Mouse (Mus musculus): ENCODE results near the gene Fmc1.
"Not testable (repeated sequence)": the region's sequence is repeated elsewhere in the genome, so short reads cannot be mapped to it uniquely, and the experiment has no call there.

Fmc1 gene

GRCm38 (mm10) chr6:38533428-38534405, at the start of gene Fmc1:
Fmc1 (plus strand) TSS chr6:38533502.
- in situ Hi-C loops (cut with MboI, MseI): loop anchor here (10.0 kb wide), 1 partner anchor 669 kb away; no protein-coding TSS in a partner anchor

DNA sequence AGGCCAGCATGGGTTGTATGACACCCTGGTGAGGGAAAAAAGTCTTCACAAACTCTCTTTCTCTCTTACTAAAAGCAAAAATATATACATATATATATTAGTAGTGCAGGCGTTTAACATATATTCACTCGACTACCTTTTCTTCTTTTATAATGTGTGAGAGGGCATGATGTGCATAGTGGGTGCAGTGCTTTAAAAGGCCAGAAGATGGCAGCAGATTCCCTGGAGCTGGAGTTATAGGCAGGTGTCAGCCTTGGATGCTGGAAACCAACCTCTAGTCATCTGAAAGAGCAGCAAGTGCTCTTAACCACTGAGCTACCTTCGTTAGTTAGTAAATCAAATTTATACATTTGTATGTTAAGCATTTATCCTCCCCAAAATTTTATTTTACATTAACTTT, 40.8 kb upstream of the Fmc1 start:
- in situ Hi-C loops (cut with MboI, MseI): no loop called here

- in situ Hi-C loops (cut with MboI, MseI): no loop called here
Observed at GRCm38 (mm10) chr6:38495641-38496040, 37.7 kb upstream of the Fmc1 start.

- in situ Hi-C loops (cut with MboI, MseI): no loop called here
Observed at GRCm38 (mm10) chr6:38512096-38512495, 21.2 kb upstream of the Fmc1 start.

DNA sequence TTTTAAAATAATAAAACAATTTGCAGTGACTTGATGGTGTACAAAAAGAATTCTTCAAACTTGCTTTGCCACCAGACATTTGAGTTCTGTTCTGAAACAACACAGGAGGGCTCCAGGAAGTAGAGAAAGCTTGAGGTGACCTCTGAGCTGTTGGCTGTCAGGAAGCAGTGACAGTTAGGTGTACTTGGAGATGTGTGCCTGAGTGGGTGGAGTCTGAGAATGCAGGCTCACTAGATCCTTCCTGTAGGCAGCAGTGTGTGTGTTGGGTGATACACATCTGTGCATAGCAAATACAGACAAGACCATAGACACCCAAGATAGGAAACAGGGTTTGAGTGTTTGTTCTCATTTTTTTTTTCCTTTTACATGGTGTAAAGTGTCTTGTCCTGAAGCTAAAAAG, 20.5 kb upstream of the Fmc1 start:
- in situ Hi-C loops (cut with MboI, MseI): no loop called here

DNA sequence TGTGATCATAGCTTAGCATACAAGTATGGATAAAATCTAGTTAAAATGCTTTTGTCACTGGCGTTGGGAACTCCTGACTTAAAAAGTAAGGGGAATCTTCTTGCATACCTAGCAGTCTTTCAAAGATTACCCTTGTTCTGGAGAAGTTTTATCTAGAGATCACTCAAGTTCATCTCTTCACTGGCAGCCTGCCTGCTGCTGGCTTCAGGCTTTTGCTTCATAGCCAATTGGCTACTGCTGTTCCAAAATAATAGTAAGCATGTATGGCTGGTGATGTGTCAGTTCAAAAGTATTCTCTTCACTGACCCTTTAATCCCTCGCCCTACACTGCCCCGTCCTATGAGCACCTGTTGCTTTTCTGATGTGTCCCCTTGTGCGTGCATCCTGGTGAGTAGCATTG, 18.1 kb upstream of the Fmc1 start:
- in situ Hi-C loops (cut with MboI, MseI): no loop called here

DNA sequence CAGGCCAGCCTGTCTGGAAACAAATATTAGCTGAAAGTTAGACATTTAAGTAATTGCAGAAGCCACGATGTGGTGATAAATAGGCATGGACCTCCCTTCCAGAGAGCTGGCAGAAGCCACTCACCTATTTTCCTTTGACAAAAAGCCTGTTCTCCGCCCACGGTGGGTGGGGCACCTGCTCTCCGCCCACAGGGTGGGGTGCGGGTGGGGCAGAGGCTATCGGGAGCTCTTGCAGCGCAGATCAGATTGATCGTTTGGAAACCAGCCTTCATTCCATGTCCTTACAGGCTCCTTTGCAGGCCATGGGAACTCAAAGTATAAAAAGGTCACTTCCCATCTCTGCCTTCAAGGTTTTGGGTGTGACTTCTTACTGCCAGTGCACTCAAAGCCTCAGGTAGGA, 9.5 kb upstream of the Fmc1 start:
- in situ Hi-C loops (cut with MboI, MseI): no loop called here

DNA sequence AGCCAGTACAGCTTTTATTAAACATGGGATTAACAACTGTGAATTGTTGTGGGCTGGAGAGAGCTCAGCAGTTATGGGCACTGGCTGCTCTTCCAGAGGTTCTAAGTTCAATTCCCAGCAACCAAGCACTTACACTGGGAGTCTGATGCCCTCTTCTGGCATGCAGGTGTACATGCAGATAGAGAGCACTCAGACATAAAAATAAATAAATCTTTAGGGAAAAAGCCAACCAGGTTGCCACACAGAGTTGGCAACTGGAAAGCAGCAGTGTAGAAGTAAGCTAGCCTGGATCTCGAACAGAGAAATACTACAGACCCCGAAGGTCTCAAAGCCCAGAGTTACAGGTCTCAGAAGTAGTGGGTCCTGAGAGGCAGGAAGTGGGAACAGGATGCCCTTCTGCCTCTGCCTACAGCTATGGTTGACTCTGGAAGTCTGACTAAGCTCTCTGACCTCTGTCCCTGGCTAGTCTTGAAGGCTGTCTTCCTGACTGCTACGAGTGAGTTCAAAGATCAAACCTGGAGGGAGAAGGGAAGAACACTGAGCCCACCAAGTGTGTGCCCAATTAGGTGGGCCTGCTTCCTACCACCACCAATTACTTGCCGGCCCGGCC, 2.0 kb upstream of the Fmc1 start:
- in situ Hi-C loops (cut with MboI, MseI): loop anchor here (10.0 kb wide), 1 partner anchor 667 kb away; no protein-coding TSS in a partner anchor

GRCm38 (mm10) chr6:38532500-38533420, 542 bp upstream of the Fmc1 start:
- in situ Hi-C loops (cut with MboI, MseI): loop anchor here (10.0 kb wide), 1 partner anchor 668 kb away; no protein-coding TSS in a partner anchor

GRCm38 (mm10) chr6:38534640-38535365, 1.5 kb downstream of the Fmc1 start:
- in situ Hi-C loops (cut with MboI, MseI): loop anchor here (10.0 kb wide), 1 partner anchor 670 kb away; no protein-coding TSS in a partner anchor

GRCm38 (mm10) chr6:38535366-38535690, 2.0 kb downstream of the Fmc1 start:
- in situ Hi-C loops (cut with MboI, MseI): loop anchor here (10.0 kb wide), 1 partner anchor 671 kb away; no protein-coding TSS in a partner anchor

GRCm38 (mm10) chr6:38535788-38536187, 2.5 kb downstream of the Fmc1 start:
- in situ Hi-C loops (cut with MboI, MseI): loop anchor here (10.0 kb wide), 1 partner anchor 671 kb away; no protein-coding TSS in a partner anchor

DNA sequence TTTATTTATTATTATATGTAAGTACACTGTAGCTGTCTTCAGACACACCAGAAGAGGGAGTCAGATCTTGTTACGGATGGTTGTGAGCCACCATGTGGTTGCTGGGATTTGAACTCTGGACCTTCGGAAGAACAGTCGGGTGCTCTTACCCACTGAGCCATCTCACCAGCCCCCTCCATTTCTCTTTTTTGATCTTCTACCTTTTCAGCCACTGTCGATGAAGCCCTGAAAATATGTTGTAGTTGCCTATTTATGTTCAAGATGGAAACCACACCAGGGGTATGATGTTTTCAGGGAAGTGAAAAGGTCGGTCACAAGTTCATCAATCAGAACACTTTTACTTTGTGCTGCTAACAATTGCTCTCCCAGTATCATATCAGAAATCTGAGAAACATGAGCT, 10.8 kb downstream of the Fmc1 start:
- in situ Hi-C loops (cut with MboI, MseI): not testable (repeated sequence)

DNA sequence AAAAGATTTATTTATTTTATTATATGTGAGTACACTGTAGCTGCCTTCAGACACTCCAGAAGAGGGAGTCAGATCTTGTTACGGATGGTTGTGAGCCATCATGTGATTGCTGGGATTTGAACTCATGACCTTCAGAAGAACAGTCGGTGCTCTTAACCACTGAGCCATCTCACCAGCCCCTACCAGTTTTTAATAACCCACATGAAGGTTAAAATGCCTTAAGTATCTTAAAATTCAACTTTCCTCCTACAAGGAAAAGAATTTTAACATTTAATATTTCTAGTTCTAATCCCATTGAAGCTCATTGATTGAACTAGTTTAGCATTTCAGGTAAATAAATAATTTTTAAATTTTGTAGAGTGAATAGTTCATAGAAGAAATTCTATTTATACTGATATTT, 13.7 kb downstream of the Fmc1 start:
- in situ Hi-C loops (cut with MboI, MseI): not testable (repeated sequence)

DNA sequence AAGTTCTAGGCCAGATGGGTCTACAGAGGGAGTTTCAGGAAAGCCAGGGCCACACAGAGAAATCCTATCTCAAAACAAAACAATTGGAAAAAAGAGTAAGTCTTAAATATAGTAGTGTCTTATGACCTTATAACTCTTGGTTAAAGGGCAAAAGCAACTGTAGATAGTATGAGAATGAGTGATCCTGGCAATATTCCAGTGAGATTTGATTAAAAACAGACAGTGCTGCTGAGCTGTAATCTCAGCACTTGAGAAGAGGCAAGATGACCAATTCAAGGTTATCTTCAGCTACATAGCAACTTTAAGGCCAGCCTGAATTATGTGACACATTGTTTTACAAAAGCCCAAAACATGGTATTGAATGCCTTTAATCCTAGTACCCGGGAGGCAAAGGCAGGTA, 14.4 kb downstream of the Fmc1 start:
- in situ Hi-C loops (cut with MboI, MseI): no loop called here

- in situ Hi-C loops (cut with MboI, MseI): not testable (repeated sequence)
Observed at GRCm38 (mm10) chr6:38548595-38548994, 15.3 kb downstream of the Fmc1 start.

- in situ Hi-C loops (cut with MboI, MseI): not testable (repeated sequence)
Observed at GRCm38 (mm10) chr6:38549840-38550239, 16.5 kb downstream of the Fmc1 start.

DNA sequence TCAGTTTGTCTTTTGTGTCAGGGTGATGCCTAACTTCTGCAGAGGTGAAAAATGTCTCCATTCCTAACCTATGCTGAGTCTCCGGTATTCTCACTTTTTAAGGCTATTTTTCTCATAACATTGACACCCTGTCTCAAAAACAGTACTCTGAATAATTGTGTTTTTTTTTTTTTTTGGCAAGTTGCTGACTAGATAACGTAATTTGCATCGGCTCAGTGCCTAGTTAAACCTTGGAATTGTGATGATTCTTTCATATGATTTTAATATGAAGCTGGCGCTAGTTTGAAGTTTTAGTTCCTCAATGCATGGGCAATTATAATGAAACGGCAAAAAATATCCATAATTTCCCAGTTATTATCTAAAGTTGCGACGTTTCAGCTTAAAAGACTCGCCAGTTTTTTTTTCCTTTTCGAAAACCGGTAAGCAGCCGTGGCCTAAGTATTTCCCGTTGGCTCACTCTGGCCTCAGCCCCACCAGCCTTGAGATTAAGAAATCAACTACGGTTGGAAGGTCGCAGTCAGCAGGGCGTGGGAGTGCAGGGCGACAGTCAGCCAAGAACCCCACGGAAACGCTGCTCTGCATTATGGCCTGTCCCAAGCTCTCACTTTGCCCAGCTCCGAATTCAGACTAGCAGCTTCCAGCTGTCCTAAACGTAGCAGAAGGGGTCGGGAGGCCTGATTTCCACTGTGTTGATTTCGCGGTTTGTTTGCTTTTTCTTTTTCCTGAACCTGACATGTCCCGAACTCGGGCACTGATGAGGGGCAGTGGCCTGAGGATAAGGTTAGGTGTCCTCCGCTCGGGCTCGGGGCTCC, 17.2 kb downstream of the Fmc1 start:
- in situ Hi-C loops (cut with MboI, MseI): no loop called here

GRCm38 (mm10) chr6:38551062-38551988, 18.0 kb downstream of the Fmc1 start, which contains the start of gene Luc7l2:
Luc7l2 (plus strand) TSS chr6:38551334.
- in situ Hi-C loops (cut with MboI, MseI): no loop called here

Measured in regulatory T cell (primary cell).